Mouse (Mus musculus) spleen, adult 2 months (tissue): ENCODE results near the gene Crmp1.

Experiments used
- CTCF ChIP-seq: fragments of 200-500 bp; IDR thresholded peaks from 2 replicates; pipeline ENCODE4 v1.5.1; 2011; ENCODE audit warnings: mild to moderate bottlenecking, inconsistent platforms; ENCODE audit not compliant: insufficient read depth, insufficient read length, insufficient replicate concordance; ENCODE audit errors: extremely low read depth
- POLR2A ChIP-seq: fragments of 200-500 bp; IDR thresholded peaks from 2 replicates; pipeline ENCODE4 v1.6.1; 2011; ENCODE audit warnings: low read depth, low read length, inconsistent platforms

GRCm38 (mm10) chr5:37326675-37327074 lies 84.9 kb downstream of the Crmp1 start:
- TF ChIP-seq CTCF: no peak
- no peak for TF ChIP-seq POLR2A
